Mouse (Mus musculus): ENCODE results near the gene Gstp3.
A peak's percentile ranks its signal among the peaks of the same experiment; 100 is the strongest.

GRCm38 (mm10) chr19:4037788-4038232 lies 21.6 kb downstream of the Gstp3 start, which contains the start of gene Gstp1:
- TF ChIP-seq EP300 (IDR thresholded peaks at IDR 0.05; ENCODE audit: insufficient read depth, low read depth, low read length) (no peak), CTCF (IDR thresholded peaks at IDR 0.05) (peak; percentile 55)

Measured in heart, adult 2 months (tissue).